Mouse (Mus musculus) cerebellum, adult 2 months (tissue): ENCODE measurements at regions not wholly inside any gene's neighbourhood (a gene's known extent, or its start where the extent isn't known, plus 50 kb on each side); places are given as distances from the start of the nearest gene placed in this dataset.

Source experiments
- CTCF ChIP-seq: fragments of 200-500 bp; IDR thresholded peaks from 2 replicates; pipeline ENCODE4 v1.5.1; 2011; ENCODE audit warnings: low read depth, mild to moderate bottlenecking, control low read depth, low read length, moderate library complexity, borderline replicate concordance; ENCODE audit not compliant: insufficient read depth
- POLR2A ChIP-seq: fragments of 200-500 bp; IDR thresholded peaks from 2 replicates; pipeline ENCODE4 v1.6.1; 2011; ENCODE audit warnings: low read length, control low read depth, borderline replicate concordance; ENCODE audit not compliant: insufficient read depth

GRCm38 (mm10) chr15:71243539-71243938 lies 2590.8 kb upstream of the Gm6569 start:
- TF ChIP-seq CTCF (no peak), POLR2A (no peak)
